ENCODE assay signal across 25 mouse cellular contexts in genomic region chr17:8925819-8926383, GRCm38 (mm10).
DNase-seq lines count a peak whose midpoint lies in the region; ATAC-seq and TF ChIP-seq lines count a peak whose summit lies in the region.
"Had no signal": no experiment of that assay in that cellular context is flagged by ENCODE, and none has a peak within 500 bp of the region (broad histone marks: within the 10 kb centered on the region; RNA-seq: fewer than 3 reads in every experiment).

No protein-coding gene starts in this region.

- H3K27ac ChIP-seq in embryonic facial prominence, embryonic 14.5 days (replicated peaks; ENCODE audit: low read depth, low read length): no peak overlapping the region
- H3K27ac ChIP-seq in embryonic facial prominence, embryonic 10.5 days (replicated peaks): no peak overlapping the region
- no peak overlapping the region for H3K27ac ChIP-seq in intestine, embryonic 15.5 days
- no peak overlapping the region for H3K27ac ChIP-seq in intestine, postnatal 0 days (ENCODE audit: low read depth, low read length)
- 0 out of 2 replicates have a peak overlapping the region, but pooled peaks have one; percentile 13 for H3K27ac ChIP-seq in midbrain, embryonic 16.5 days (ENCODE audit: low read length)
- no peak overlapping the region for H3K27ac ChIP-seq in midbrain, embryonic 14.5 days (replicated peaks; ENCODE audit: low read depth, low read length)
- H3K27ac ChIP-seq: embryonic facial prominence, embryonic 12.5 days; hindbrain, embryonic 13.5 days; limb, embryonic 13.5 days; midbrain, embryonic 12.5 days had no signal

- no peak overlapping the region for H3K4me3 ChIP-seq in embryonic facial prominence, embryonic 14.5 days (ENCODE audit: low read depth, low read length)
- H3K4me3 ChIP-seq in embryonic facial prominence, embryonic 10.5 days: no peak overlapping the region
- H3K4me3 ChIP-seq in intestine, embryonic 15.5 days (replicated peaks): no peak overlapping the region
- H3K4me3 ChIP-seq in intestine, postnatal 0 days (ENCODE audit: low read depth, low read length): no peak overlapping the region
- H3K4me3 ChIP-seq in midbrain, embryonic 16.5 days (ENCODE audit: low read depth, low read length): no peak overlapping the region
- no peak overlapping the region for H3K4me3 ChIP-seq in midbrain, embryonic 14.5 days (replicated peaks; ENCODE audit: low read depth, low read length)
- H3K4me3 ChIP-seq: embryonic facial prominence, embryonic 12.5 days; hindbrain, embryonic 13.5 days; limb, embryonic 13.5 days; midbrain, embryonic 12.5 days had no signal

- 56% methylated on average over 10 of the region's 10 CpGs for WGBS in embryonic facial prominence, embryonic 14.5 days
- 64% methylated on average over 10 of the region's 10 CpGs for WGBS in embryonic facial prominence, embryonic 10.5 days
- WGBS in intestine, embryonic 15.5 days: 41% methylated on average over 10 of the region's 10 CpGs
- WGBS in intestine, postnatal 0 days: 58% methylated on average over 10 of the region's 10 CpGs
- WGBS in midbrain, embryonic 16.5 days: 74% methylated on average over 10 of the region's 10 CpGs
- WGBS in midbrain, embryonic 14.5 days: 73% methylated on average over 10 of the region's 10 CpGs

- H3K4me2 ChIP-seq in embryonic facial prominence, embryonic 14.5 days (ENCODE audit: low read depth, low read length): no peak overlapping the region
- no peak overlapping the region for H3K4me2 ChIP-seq in intestine, embryonic 15.5 days (replicated peaks)
- no peak overlapping the region for H3K4me2 ChIP-seq in intestine, postnatal 0 days (replicated peaks; ENCODE audit: low read depth)
- H3K4me2 ChIP-seq in midbrain, embryonic 16.5 days (ENCODE audit: low read length): no peak overlapping the region
- H3K4me2 ChIP-seq in midbrain, embryonic 14.5 days (ENCODE audit: low read length): no peak overlapping the region
- H3K4me2 ChIP-seq: embryonic facial prominence, embryonic 12.5 days; heart, embryonic 11.5 days; hindbrain, embryonic 13.5 days; limb, embryonic 13.5 days; liver, embryonic 11.5 days; midbrain, embryonic 12.5 days had no signal

- H3K36me3 ChIP-seq in embryonic facial prominence, embryonic 14.5 days (ENCODE audit: control insufficient read depth, insufficient read depth, low read length): no peaks in the 10 kb centered on the region
- no peaks in the 10 kb centered on the region for H3K36me3 ChIP-seq in embryonic facial prominence, embryonic 10.5 days (replicated peaks)
- no peaks in the 10 kb centered on the region for H3K36me3 ChIP-seq in intestine, embryonic 15.5 days
- H3K36me3 ChIP-seq in intestine, postnatal 0 days (ENCODE audit: control insufficient read depth, insufficient read depth): no peaks in the 10 kb centered on the region
- no peaks in the 10 kb centered on the region for H3K36me3 ChIP-seq in midbrain, embryonic 16.5 days (ENCODE audit: control insufficient read depth, insufficient read depth, low read length)
- no peaks in the 10 kb centered on the region for H3K36me3 ChIP-seq in midbrain, embryonic 14.5 days (ENCODE audit: control insufficient read depth, insufficient read depth, low read length)
- H3K36me3 ChIP-seq: embryonic facial prominence, embryonic 12.5 days; limb, embryonic 13.5 days; midbrain, embryonic 12.5 days had no signal

- no peak for ATAC-seq in embryonic facial prominence, embryonic 14.5 days (ENCODE audit: low read depth)
- ATAC-seq in intestine, embryonic 15.5 days: 0 out of 2 replicates have a peak, but pooled peaks have one; percentile 45
- no peak for ATAC-seq in intestine, postnatal 0 days
- no peak for ATAC-seq in midbrain, embryonic 16.5 days
- ATAC-seq in midbrain, embryonic 14.5 days (ENCODE audit: low FRiP score, low TSS enrichment): no peak
- ATAC-seq: forebrain, postnatal 0 days had no signal

- peak; percentile 22 for DNase-seq in embryonic facial prominence, embryonic 14.5 days (ENCODE audit: low spot score)
- no peak for DNase-seq in embryonic facial prominence, embryonic 10.5 days (ENCODE audit: low spot score)
- DNase-seq in midbrain, embryonic 14.5 days: no peak
- no peak for DNase-seq in adrenal gland, postnatal 25 days
- DNase-seq: adrenal gland, adult 8-10 months; cerebellum, adult 11 months; cerebellum, adult 9-10 months; cerebellum, postnatal 36 days; forebrain, postnatal 0 days; gastrocnemius, postnatal 36 days; heart, adult 18-20 months; heart, postnatal 36 days; kidney, adult 2 months; kidney, postnatal 36 days; right cerebral cortex, postnatal 4 days; thymus, postnatal 14 days had no signal

- no peaks in the 10 kb centered on the region for H3K27me3 ChIP-seq in embryonic facial prominence, embryonic 14.5 days (replicated peaks; ENCODE audit: control insufficient read depth, insufficient read depth, low read length)
- no peaks in the 10 kb centered on the region; the same call in 1 of the 2 replicates for H3K27me3 ChIP-seq in embryonic facial prominence, embryonic 10.5 days (replicated peaks; ENCODE audit: low read depth, poor library complexity, severe bottlenecking)
- no peaks in the 10 kb centered on the region for H3K27me3 ChIP-seq in intestine, embryonic 15.5 days (replicated peaks)
- no peaks in the 10 kb centered on the region; the same call in 1 of the 2 replicates for H3K27me3 ChIP-seq in intestine, postnatal 0 days (replicated peaks; ENCODE audit: control insufficient read depth, insufficient read depth, low read length)
- no peaks in the 10 kb centered on the region for H3K27me3 ChIP-seq in midbrain, embryonic 16.5 days (ENCODE audit: control insufficient read depth, insufficient read depth, low read depth, low read length)
- no peaks in the 10 kb centered on the region for H3K27me3 ChIP-seq in midbrain, embryonic 14.5 days (ENCODE audit: control insufficient read depth, insufficient read depth, low read length)
- H3K27me3 ChIP-seq: embryonic facial prominence, embryonic 12.5 days; hindbrain, embryonic 13.5 days had no signal

- H3K9ac ChIP-seq in embryonic facial prominence, embryonic 14.5 days (ENCODE audit: low read depth, low read length): no peak overlapping the region
- H3K9ac ChIP-seq in intestine, embryonic 15.5 days: no peak overlapping the region
- H3K9ac ChIP-seq in intestine, postnatal 0 days (ENCODE audit: low read depth, low read length): no peak overlapping the region
- H3K9ac ChIP-seq in midbrain, embryonic 16.5 days (ENCODE audit: low read depth, low read length): no peak overlapping the region
- H3K9ac ChIP-seq in midbrain, embryonic 14.5 days (replicated peaks; ENCODE audit: low read length): no peak overlapping the region
- H3K9ac ChIP-seq: embryonic facial prominence, embryonic 12.5 days; forebrain, postnatal 0 days; hindbrain, embryonic 13.5 days; limb, embryonic 13.5 days; midbrain, embryonic 12.5 days had no signal

- no peaks in the 10 kb centered on the region for H3K4me1 ChIP-seq in embryonic facial prominence, embryonic 14.5 days (ENCODE audit: control insufficient read depth, insufficient read depth, low read length)
- peaks cover 25% of the 10 kb centered on the region for H3K4me1 ChIP-seq in embryonic facial prominence, embryonic 10.5 days
- H3K4me1 ChIP-seq in intestine, embryonic 15.5 days (replicated peaks): 0 out of 2 replicates have a peak, but pooled peaks cover 8% of the 10 kb centered on the region
- H3K4me1 ChIP-seq in intestine, postnatal 0 days (replicated peaks; ENCODE audit: control insufficient read depth, insufficient read depth, low read length): no peaks in the 10 kb centered on the region
- peaks cover 13% of the 10 kb centered on the region; the same call in 1 of the 2 replicates for H3K4me1 ChIP-seq in midbrain, embryonic 16.5 days (ENCODE audit: control insufficient read depth, insufficient read depth, low read length)
- H3K4me1 ChIP-seq in midbrain, embryonic 14.5 days (ENCODE audit: control insufficient read depth, insufficient read depth, low read length): no peaks in the 10 kb centered on the region
- H3K4me1 ChIP-seq: embryonic facial prominence, embryonic 12.5 days had no signal

- no peak for TF ChIP-seq CTCF in intestine, postnatal 0 days (IDR thresholded peaks at IDR 0.05; ENCODE audit: low read depth)

- no peaks in the 10 kb centered on the region for H3K9me3 ChIP-seq in embryonic facial prominence, embryonic 14.5 days (ENCODE audit: control insufficient read depth, low read length)
- H3K9me3 ChIP-seq in embryonic facial prominence, embryonic 10.5 days: no peaks in the 10 kb centered on the region
- no peaks in the 10 kb centered on the region for H3K9me3 ChIP-seq in intestine, embryonic 15.5 days
- no peaks in the 10 kb centered on the region for H3K9me3 ChIP-seq in intestine, postnatal 0 days (ENCODE audit: control insufficient read depth)
- no peaks in the 10 kb centered on the region for H3K9me3 ChIP-seq in midbrain, embryonic 16.5 days (replicated peaks; ENCODE audit: control insufficient read depth, low read length, poor library complexity, severe bottlenecking)
- no peaks in the 10 kb centered on the region for H3K9me3 ChIP-seq in midbrain, embryonic 14.5 days (ENCODE audit: control insufficient read depth, low read length)
- H3K9me3 ChIP-seq: embryonic facial prominence, embryonic 12.5 days; hindbrain, embryonic 13.5 days; limb, embryonic 13.5 days; midbrain, embryonic 12.5 days had no signal
